Mouse (Mus musculus) ES-E14 (cell line): Measurements from ENCODE around the gene Socs2.

Source experiments
- CHD2 ChIP-seq: IDR thresholded peaks from 2 replicates; pipeline ENCODE4 v1.6.1; 2014; ENCODE audit warnings: mild to moderate bottlenecking, low read depth, low read length, inconsistent platforms
- HCFC1 ChIP-seq: IDR thresholded peaks from 2 replicates; pipeline ENCODE4 v1.6.1; 2012; ENCODE audit warnings: low read length, inconsistent platforms, borderline replicate concordance; ENCODE audit not compliant: insufficient read depth
- MAFK ChIP-seq: IDR thresholded peaks from 2 replicates; pipeline ENCODE4 v1.6.1; 2014; ENCODE audit warnings: mild to moderate bottlenecking, low read depth, low read length, inconsistent platforms; ENCODE audit not compliant: insufficient read depth

DNA sequence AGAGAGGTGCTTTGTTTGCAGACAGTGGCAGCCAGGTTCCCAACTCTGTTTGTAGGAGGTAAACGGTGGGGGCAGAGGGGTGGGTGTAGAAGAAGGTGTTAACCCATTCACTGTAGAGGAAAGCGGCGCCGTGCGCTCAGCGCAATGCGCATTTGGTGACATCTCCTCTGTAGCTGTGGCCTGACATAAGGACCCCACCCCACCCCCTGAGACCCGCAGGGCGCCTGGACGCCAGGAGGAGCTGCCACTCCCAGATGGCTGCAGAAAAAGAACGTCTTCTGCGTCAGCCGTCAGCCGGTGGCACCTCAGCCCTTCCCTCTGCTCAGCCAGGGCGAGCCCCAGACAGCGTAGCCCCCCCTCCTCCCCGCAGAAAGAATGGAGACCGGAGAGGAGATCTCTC, 18.5 kb downstream of the Socs2 start:
- no peak for TF ChIP-seq HCFC1
- TF ChIP-seq CHD2: no peak
- TF ChIP-seq MAFK: no peak
